Mouse (Mus musculus) forebrain, embryonic 11.5 days (tissue): ENCODE results near the gene Tph2. TPM values are rescaled to one million over a fixed set of nuclear protein-coding genes. Genes with fewer than 3 reads are reported as not detected.
"Not testable (repeated sequence)": the region's sequence is repeated elsewhere in the genome, so short reads cannot be mapped to it uniquely, and the experiment has no call there.

Source experiments
- ATAC-seq: fragments of 200-750 bp; cut with Nextera tagmentation; replicated peaks from 2 replicates; pipeline ENCODE4 v1.8.0; 2017; ENCODE audit warnings: moderate TSS enrichment; ENCODE audit not compliant: low FRiP score
- DNase-seq: peaks from one replicate; pipeline ENCODE4 v3.0.0-alpha.2; 2017; ENCODE audit warnings: low spot score
- H3K27ac ChIP-seq: fragments of 300-500 bp; sonication (generic); 2 replicates; pipeline ENCODE4 v1.5.1; 2014; ENCODE audit warnings: low read depth, low read length
- H3K27me3 ChIP-seq: fragments of 300-500 bp; sonication (generic); 2 replicates; pipeline ENCODE4 v1.6.1; 2014; ENCODE audit warnings: mild to moderate bottlenecking, low read length, mixed read lengths; ENCODE audit not compliant: control insufficient read depth, insufficient read depth
- H3K36me3 ChIP-seq: fragments of 300-500 bp; sonication (generic); 2 replicates; pipeline ENCODE4 v1.6.1; 2014; ENCODE audit warnings: mild to moderate bottlenecking, low read length, moderate library complexity, mixed read lengths; ENCODE audit not compliant: control insufficient read depth, insufficient read depth
- H3K4me1 ChIP-seq: fragments of 300-500 bp; sonication (generic); replicated peaks from 2 replicates; pipeline ENCODE4 v1.6.1; 2014; ENCODE audit warnings: low read length, mixed read lengths; ENCODE audit not compliant: control insufficient read depth, insufficient read depth
- H3K4me2 ChIP-seq: fragments of 300-500 bp; sonication (generic); 2 replicates; pipeline ENCODE4 v1.6.1; 2014; ENCODE audit warnings: low read depth, mild to moderate bottlenecking, low read length, moderate library complexity, mixed read lengths; ENCODE audit not compliant: severe bottlenecking
- H3K4me3 ChIP-seq: fragments of 300-500 bp; sonication (generic); 2 replicates; pipeline ENCODE4 v1.5.1; 2014; ENCODE audit warnings: low read depth, low read length
- H3K9ac ChIP-seq: fragments of 300-500 bp; sonication (generic); 2 replicates; pipeline ENCODE4 v1.6.1; 2014; ENCODE audit warnings: low read length
- H3K9me3 ChIP-seq: fragments of 300-500 bp; sonication (generic); 2 replicates; pipeline ENCODE4 v1.6.1; 2016; ENCODE audit warnings: low read length, mixed read lengths; ENCODE audit not compliant: control insufficient read depth
- WGBS: fragments of 180-500 bp; shearing (Covaris S2); extraction: QIAGEN DNeasy Blood & Tissue Kit; methylation state at CpG from one replicate; pipeline ENCODE4 v1.1.7; 2014; 5-methylcytosine and 5-hydroxymethylcytosine counted together
- polyA plus RNA-seq: library from polyadenylated mRNA; unstranded; fragments of >200 nt; fragmentation: Nextera tagmentation; extraction: Ambion mirVana; gene quantifications from 2 replicates; pipeline ENCODE4 v1.2.1, GENCODE M21; 2014

Gene Tph2
- polyA plus RNA-seq, 1 experiment from 2014 or later, result 0.13 TPM

GRCm38 (mm10) chr10:115191214-115191613 is 6.4 kb upstream of the Tph2 start:
- no peak overlapping the region for H3K4me2 ChIP-seq
- H3K4me1 ChIP-seq, result no peaks in the 10 kb centered on the region
- H3K4me3 ChIP-seq, result no peak overlapping the region
- H3K27ac ChIP-seq, result no peak overlapping the region
- WGBS, result 83% methylated on average over 7 of the region's 7 CpGs
- no peaks in the 10 kb centered on the region for H3K36me3 ChIP-seq
- ATAC-seq, result no peak
- DNase-seq, result no peak
- H3K9me3 ChIP-seq, result no peaks in the 10 kb centered on the region
- no peaks in the 10 kb centered on the region for H3K27me3 ChIP-seq
- no peak overlapping the region for H3K9ac ChIP-seq

- Histone ChIP-seq H3K36me3 (no peaks in the 10 kb centered on the region), H3K4me1 (no peaks in the 10 kb centered on the region), H3K27ac (no peak overlapping the region), H3K4me3 (no peak overlapping the region), H3K9ac (no peak overlapping the region), H3K27me3 (no peaks in the 10 kb centered on the region), H3K9me3 (no peaks in the 10 kb centered on the region), H3K4me2 (no peak overlapping the region)
- no peak for ATAC-seq
- DNase-seq, result no peak
- 88% methylated on average over 1 of the region's 1 CpGs for WGBS
These were observed 2.6 kb upstream of the Tph2 start for GRCm38 (mm10) chr10:115187390-115187789.

- no peak overlapping the region for H3K4me2 ChIP-seq
- DNase-seq (no peak), ATAC-seq (no peak)
- no peak overlapping the region for H3K9ac ChIP-seq
- no peaks in the 10 kb centered on the region for H3K36me3 ChIP-seq
- 80% methylated on average over 3 of the region's 3 CpGs for WGBS
- H3K9me3 ChIP-seq, result no peaks in the 10 kb centered on the region
- H3K27ac ChIP-seq, result no peak overlapping the region
- H3K4me3 ChIP-seq, result no peak overlapping the region
- no peaks in the 10 kb centered on the region for H3K4me1 ChIP-seq
- H3K27me3 ChIP-seq, result no peaks in the 10 kb centered on the region
These were observed 3.8 kb downstream of the Tph2 start for GRCm38 (mm10) chr10:115181034-115181433.

GRCm38 (mm10) chr10:115178019-115178418 is 6.8 kb downstream of the Tph2 start:
- 71% methylated on average over 6 of the region's 6 CpGs for WGBS
- H3K36me3 ChIP-seq, H3K4me2 ChIP-seq, H3K4me1 ChIP-seq, H3K27me3 ChIP-seq, DNase-seq, H3K4me3 ChIP-seq, H3K27ac ChIP-seq, H3K9me3 ChIP-seq, H3K9ac ChIP-seq, ATAC-seq: not testable (repeated sequence)

GRCm38 (mm10) chr10:115175591-115175991 is 9.2 kb downstream of the Tph2 start:
- Histone ChIP-seq H3K27me3 (no peaks in the 10 kb centered on the region), H3K4me2 (no peak overlapping the region), H3K4me3 (no peak overlapping the region), H3K4me1 (no peaks in the 10 kb centered on the region), H3K9me3 (no peaks in the 10 kb centered on the region), H3K27ac (no peak overlapping the region), H3K9ac (no peak overlapping the region), H3K36me3 (no peaks in the 10 kb centered on the region)
- 54% methylated on average over 12 of the region's 12 CpGs for WGBS
- DNase-seq (no peak), ATAC-seq (no peak)

GRCm38 (mm10) chr10:115173336-115173735 is 11.5 kb downstream of the Tph2 start:
- H3K4me1 ChIP-seq, result no peaks in the 10 kb centered on the region; the same call in 1 of the 2 replicates
- H3K36me3 ChIP-seq, result no peaks in the 10 kb centered on the region
- no peak overlapping the region for H3K9ac ChIP-seq
- no peak overlapping the region for H3K4me3 ChIP-seq
- DNase-seq (no peak), ATAC-seq (no peak)
- no peak overlapping the region for H3K27ac ChIP-seq
- no peaks in the 10 kb centered on the region for H3K9me3 ChIP-seq
- no peak overlapping the region for H3K4me2 ChIP-seq
- no peaks in the 10 kb centered on the region for H3K27me3 ChIP-seq
- WGBS, result 85% methylated on average over 10 of the region's 10 CpGs

GRCm38 (mm10) chr10:115171351-115171818 is 13.4 kb downstream of the Tph2 start:
- ATAC-seq, result no peak
- no peaks in the 10 kb centered on the region for H3K27me3 ChIP-seq
- no peak for DNase-seq
- no peak overlapping the region for H3K9ac ChIP-seq
- no peaks in the 10 kb centered on the region for H3K36me3 ChIP-seq
- H3K4me2 ChIP-seq, result no peak overlapping the region
- H3K4me1 ChIP-seq, result no peaks in the 10 kb centered on the region; the same call in 1 of the 2 replicates
- no peak overlapping the region for H3K4me3 ChIP-seq
- no peaks in the 10 kb centered on the region for H3K9me3 ChIP-seq
- 81% methylated on average over 8 of the region's 8 CpGs for WGBS
- H3K27ac ChIP-seq, result no peak overlapping the region

GRCm38 (mm10) chr10:115170496-115171350 is 14.1 kb downstream of the Tph2 start:
- no peak for ATAC-seq
- 92% methylated on average over 7 of the region's 7 CpGs for WGBS
- Histone ChIP-seq H3K4me1 (no peaks in the 10 kb centered on the region; the same call in 1 of the 2 replicates), H3K9ac (no peak overlapping the region), H3K9me3 (no peaks in the 10 kb centered on the region), H3K27me3 (no peaks in the 10 kb centered on the region), H3K4me2 (no peak overlapping the region), H3K36me3 (no peaks in the 10 kb centered on the region), H3K4me3 (no peak overlapping the region), H3K27ac (no peak overlapping the region)
- DNase-seq, result no peak

- no peak overlapping the region for H3K4me2 ChIP-seq
- H3K4me3 ChIP-seq, result no peak overlapping the region
- 28% methylated on average over 9 of the region's 9 CpGs for WGBS
- no peaks in the 10 kb centered on the region for H3K36me3 ChIP-seq
- DNase-seq (no peak), ATAC-seq (peak; percentile 14; the same call in 1 of the 2 replicates)
- no peaks in the 10 kb centered on the region; the same call in 1 of the 2 replicates for H3K4me1 ChIP-seq
- H3K9me3 ChIP-seq, result no peaks in the 10 kb centered on the region
- no peaks in the 10 kb centered on the region for H3K27me3 ChIP-seq
- H3K9ac ChIP-seq, result no peak overlapping the region
- H3K27ac ChIP-seq, result no peak overlapping the region
These were observed 15.4 kb downstream of the Tph2 start for GRCm38 (mm10) chr10:115169410-115169809.
